Mouse (Mus musculus) hindbrain, embryonic 11.5 days (tissue): ENCODE data around the gene Acsl5. TPM values are rescaled to one million over a fixed set of nuclear protein-coding genes. Genes with fewer than 3 reads are reported as not detected.

Experiments
- ATAC-seq: fragments of 200-750 bp; cut with Nextera tagmentation; 2 replicates; pipeline ENCODE4 v1.8.0; 2017; ENCODE audit warnings: mild to moderate bottlenecking, moderate TSS enrichment, moderate library complexity; ENCODE audit not compliant: low FRiP score
- DNase-seq: peaks from one replicate; pipeline ENCODE4 v3.0.0-alpha.2; 2015; ENCODE audit warnings: low spot score
- H3K27ac ChIP-seq: fragments of 300-500 bp; sonication (generic); 2 replicates; pipeline ENCODE4 v1.5.1; 2014; ENCODE audit warnings: mild to moderate bottlenecking, low read depth, low read length
- H3K27me3 ChIP-seq: fragments of 300-500 bp; sonication (generic); 2 replicates; pipeline ENCODE4 v1.6.1; 2014; ENCODE audit warnings: mild to moderate bottlenecking, low read length, moderate library complexity, mixed read lengths; ENCODE audit not compliant: control insufficient read depth, insufficient read depth
- H3K36me3 ChIP-seq: fragments of 300-500 bp; sonication (generic); 2 replicates; pipeline ENCODE4 v1.6.1; 2014; ENCODE audit warnings: mild to moderate bottlenecking, low read length, moderate library complexity, mixed read lengths; ENCODE audit not compliant: control insufficient read depth, insufficient read depth
- H3K4me1 ChIP-seq: fragments of 300-500 bp; sonication (generic); replicated peaks from 2 replicates; pipeline ENCODE4 v1.6.1; 2014; ENCODE audit warnings: low read length, mixed read lengths; ENCODE audit not compliant: control insufficient read depth, insufficient read depth
- H3K4me2 ChIP-seq: fragments of 300-500 bp; sonication (generic); replicated peaks from 2 replicates; pipeline ENCODE4 v1.6.1; 2014; ENCODE audit warnings: mild to moderate bottlenecking, low read depth, low read length
- H3K4me3 ChIP-seq: fragments of 300-500 bp; sonication (generic); 2 replicates; pipeline ENCODE4 v1.5.1; 2014; ENCODE audit warnings: low read depth, low read length
- H3K9ac ChIP-seq: fragments of 300-500 bp; sonication (generic); 2 replicates; pipeline ENCODE4 v1.6.1; 2014; ENCODE audit warnings: low read depth, low read length
- H3K9me3 ChIP-seq: fragments of 300-500 bp; sonication (generic); 2 replicates; pipeline ENCODE4 v1.6.1; 2016; ENCODE audit warnings: low read length; ENCODE audit not compliant: control insufficient read depth
- WGBS: fragments of 180-500 bp; shearing (Covaris S2); extraction: QIAGEN DNeasy Blood & Tissue Kit; methylation state at CpG from one replicate; pipeline ENCODE4 v1.1.7; 2014; 5-methylcytosine and 5-hydroxymethylcytosine counted together
- polyA plus RNA-seq: library from polyadenylated mRNA; unstranded; fragments of >200 nt; fragmentation: Nextera tagmentation; extraction: Ambion mirVana; gene quantifications from 2 replicates; pipeline ENCODE4 v1.2.1, GENCODE M21; 2014

The Acsl5 gene
- polyA plus RNA-seq, 1 experiment from 2014 or later, result 19.9 TPM

DNA sequence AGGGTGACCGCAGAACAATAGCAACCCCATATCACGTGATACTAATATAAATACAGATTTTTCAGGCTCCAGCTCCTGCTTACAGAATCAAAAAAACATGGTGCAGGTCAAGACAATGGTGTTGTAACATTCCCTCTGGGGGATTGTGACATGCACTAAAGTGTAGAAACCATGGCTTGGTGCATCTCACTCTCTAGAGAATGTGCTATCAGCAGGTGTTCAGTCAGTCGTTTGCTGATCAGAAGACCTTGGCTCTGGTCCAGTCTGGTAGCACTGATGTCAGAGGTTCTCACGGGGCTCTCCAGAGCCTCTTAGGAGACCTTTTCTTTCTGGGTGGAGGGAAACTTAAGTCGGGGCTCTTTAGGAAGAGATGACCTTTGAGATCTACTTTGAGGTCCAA is 1.3 kb upstream of the Acsl5 start:
- no peaks in the 10 kb centered on the region for H3K36me3 ChIP-seq
- no peak overlapping the region for H3K4me3 ChIP-seq
- ATAC-seq (no peak), DNase-seq (no peak)
- no peaks in the 10 kb centered on the region for H3K4me1 ChIP-seq
- H3K9ac ChIP-seq, result no peak overlapping the region
- H3K27me3 ChIP-seq, result no peaks in the 10 kb centered on the region
- no peak overlapping the region for H3K4me2 ChIP-seq
- 92% methylated on average over 5 of the region's 5 CpGs for WGBS
- H3K27ac ChIP-seq, result no peak overlapping the region
- no peaks in the 10 kb centered on the region for H3K9me3 ChIP-seq

DNA sequence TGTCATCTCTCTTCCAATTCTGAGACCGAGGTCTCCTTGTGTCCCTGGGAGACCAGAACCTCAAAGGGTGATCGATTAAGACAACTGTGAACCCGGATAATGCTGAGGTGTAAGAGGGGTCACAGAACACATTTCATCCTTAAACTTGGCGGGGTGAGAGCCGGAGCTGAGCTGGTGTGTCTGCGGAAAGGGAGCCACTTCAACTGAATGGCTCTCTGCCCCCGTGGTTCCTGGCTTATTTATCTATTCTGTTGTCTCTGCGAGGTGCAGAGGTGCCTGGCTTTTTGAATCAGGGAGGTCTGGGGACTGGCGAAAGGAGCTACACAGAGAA is 1.5 kb downstream of the Acsl5 start:
- H3K36me3 ChIP-seq, result no peaks in the 10 kb centered on the region
- H3K9ac ChIP-seq, result peak overlapping the region; percentile 69
- H3K27me3 ChIP-seq, result no peaks in the 10 kb centered on the region
- no peaks in the 10 kb centered on the region for H3K9me3 ChIP-seq
- H3K4me3 ChIP-seq, result peak overlapping the region; percentile 44
- 1% methylated on average over 9 of the region's 9 CpGs for WGBS
- ATAC-seq, result no peak
- no peaks in the 10 kb centered on the region for H3K4me1 ChIP-seq
- H3K4me2 ChIP-seq, result peak overlapping the region; percentile 78
- no peak for DNase-seq
- H3K27ac ChIP-seq, result no peak overlapping the region

DNA sequence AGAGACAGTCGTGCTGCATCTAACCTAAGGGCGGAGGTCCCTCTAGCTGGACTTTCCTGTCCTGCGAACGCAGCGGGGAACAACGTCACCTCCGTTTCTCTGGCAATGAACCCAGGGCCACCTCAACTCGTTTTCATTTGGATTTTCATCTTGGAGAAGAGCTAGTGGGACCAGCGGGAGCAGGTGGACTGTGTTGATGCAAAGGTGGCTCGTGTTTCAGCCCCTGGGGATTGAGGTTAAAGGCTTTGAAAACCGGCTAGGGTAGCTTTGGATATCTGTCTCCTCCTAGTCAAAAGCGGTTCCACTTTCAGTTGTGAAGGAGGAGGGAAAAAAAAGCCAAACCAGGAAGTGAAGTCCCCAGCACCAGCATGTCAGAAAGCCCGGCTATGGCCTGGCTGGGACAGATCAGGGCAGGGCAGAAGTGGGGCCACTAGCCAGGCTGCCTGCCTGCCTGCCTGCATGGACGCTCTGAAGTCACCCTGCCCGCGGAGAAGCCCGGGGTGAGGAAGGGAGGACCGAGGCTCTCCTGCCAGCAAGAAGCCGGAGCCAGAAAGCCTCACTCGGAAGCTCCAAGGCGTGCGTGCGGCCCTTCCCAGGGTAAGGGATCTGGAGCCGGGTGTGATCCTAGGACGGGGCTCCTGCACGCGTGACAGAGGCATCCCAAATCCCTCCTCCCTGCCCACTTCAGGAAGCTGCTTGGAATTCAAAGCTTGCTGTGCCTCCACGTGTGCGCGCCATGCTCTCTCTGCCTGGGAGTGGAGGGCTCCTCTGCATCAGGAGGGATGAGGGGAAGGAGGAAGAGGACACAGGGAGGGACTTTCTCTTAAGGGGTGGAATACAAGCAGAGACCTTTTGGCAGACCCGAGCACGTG is 2.1 kb downstream of the Acsl5 start:
- ATAC-seq, result peak; percentile 81
- peak overlapping the region; percentile 25; the same call in 1 of the 2 replicates for H3K27ac ChIP-seq
- H3K9ac ChIP-seq, result peak overlapping the region; percentile 69
- no peaks in the 10 kb centered on the region for H3K27me3 ChIP-seq
- peak overlapping the region; percentile 78 for H3K4me2 ChIP-seq
- peak; percentile 70 for DNase-seq
- peak overlapping the region; percentile 44 for H3K4me3 ChIP-seq
- no peaks in the 10 kb centered on the region for H3K4me1 ChIP-seq
- WGBS, result under 1% methylated on average over 32 of the region's 32 CpGs
- H3K9me3 ChIP-seq, result no peaks in the 10 kb centered on the region
- no peaks in the 10 kb centered on the region for H3K36me3 ChIP-seq

GRCm38 (mm10) chr19:55254513-55255016 is 2.8 kb downstream of the Acsl5 start:
- Histone ChIP-seq H3K4me2 (peak overlapping the region; percentile 78), H3K9me3 (no peaks in the 10 kb centered on the region), H3K4me3 (peak overlapping the region; percentile 44), H3K27me3 (no peaks in the 10 kb centered on the region), H3K9ac (peak overlapping the region; percentile 69; the same call in 1 of the 2 replicates), H3K4me1 (no peaks in the 10 kb centered on the region), H3K27ac (no peak overlapping the region), H3K36me3 (no peaks in the 10 kb centered on the region)
- WGBS, result 16% methylated on average over 5 of the region's 5 CpGs
- ATAC-seq (peak; percentile 45; the same call in 1 of the 2 replicates), DNase-seq (peak; percentile 56)

GRCm38 (mm10) chr19:55256156-55256555 is 4.4 kb downstream of the Acsl5 start:
- H3K36me3 ChIP-seq, result no peaks in the 10 kb centered on the region
- no peak overlapping the region for H3K4me2 ChIP-seq
- H3K27ac ChIP-seq, result no peak overlapping the region
- no peak overlapping the region for H3K9ac ChIP-seq
- no peak for DNase-seq
- WGBS, result 87% methylated on average over 9 of the region's 9 CpGs
- H3K4me3 ChIP-seq, result no peak overlapping the region
- ATAC-seq, result no peak
- H3K27me3 ChIP-seq, result no peaks in the 10 kb centered on the region
- no peaks in the 10 kb centered on the region for H3K4me1 ChIP-seq
- H3K9me3 ChIP-seq, result no peaks in the 10 kb centered on the region

GRCm38 (mm10) chr19:55257656-55258375 is 6.1 kb downstream of the Acsl5 start:
- Histone ChIP-seq H3K36me3 (no peaks in the 10 kb centered on the region), H3K9me3 (no peaks in the 10 kb centered on the region), H3K4me1 (no peaks in the 10 kb centered on the region), H3K27me3 (no peaks in the 10 kb centered on the region), H3K27ac (no peak overlapping the region), H3K4me3 (no peak overlapping the region), H3K9ac (no peak overlapping the region), H3K4me2 (no peak overlapping the region)
- no peak for ATAC-seq
- 90% methylated on average over 5 of the region's 5 CpGs for WGBS
- no peak for DNase-seq

- H3K9me3 ChIP-seq, result no peaks in the 10 kb centered on the region
These were observed 6.8 kb downstream of the Acsl5 start for GRCm38 (mm10) chr19:55258514-55258913.

GRCm38 (mm10) chr19:55260389-55261184 is 8.8 kb downstream of the Acsl5 start:
- DNase-seq (no peak), ATAC-seq (no peak)
- Histone ChIP-seq H3K4me3 (no peak overlapping the region), H3K4me1 (no peaks in the 10 kb centered on the region), H3K9ac (no peak overlapping the region), H3K4me2 (no peak overlapping the region), H3K27me3 (no peaks in the 10 kb centered on the region), H3K27ac (no peak overlapping the region), H3K9me3 (no peaks in the 10 kb centered on the region), H3K36me3 (no peaks in the 10 kb centered on the region)
- 76% methylated on average over 12 of the region's 12 CpGs for WGBS

More at GRCm38 (mm10) chr19:55258514-55258913, 6.8 kb downstream of the Acsl5 start:
- Histone ChIP-seq H3K9ac (no peak overlapping the region), H3K4me3 (no peak overlapping the region), H3K4me2 (no peak overlapping the region), H3K27me3 (no peaks in the 10 kb centered on the region), H3K4me1 (no peaks in the 10 kb centered on the region), H3K27ac (no peak overlapping the region), H3K36me3 (no peaks in the 10 kb centered on the region)
- 90% methylated on average over 5 of the region's 5 CpGs for WGBS
- ATAC-seq, result no peak
- DNase-seq, result no peak
